31 mouse cellular contexts compared by ENCODE assay signal in genomic region chr13:31853564-31853963, GRCm38 (mm10). TPM values are rescaled to one million over a fixed set of nuclear protein-coding genes. Genes with fewer than 3 reads are reported as not detected.
DNase-seq lines count a peak whose midpoint lies in the region; ATAC-seq and TF ChIP-seq lines count a peak whose summit lies in the region.
"Had no signal": no experiment of that assay in that cellular context is flagged by ENCODE, and none has a peak within 500 bp of the region (broad histone marks: within the 10 kb centered on the region; RNA-seq: fewer than 3 reads in every experiment).

No protein-coding gene starts in this region.

- H3K4me3 ChIP-seq in embryonic facial prominence, embryonic 11.5 days (ENCODE audit: low read depth, low read length): no peak overlapping the region
- H3K4me3 ChIP-seq in limb, embryonic 11.5 days (ENCODE audit: low read depth, low read length): no peak overlapping the region
- H3K4me3 ChIP-seq: embryonic facial prominence, embryonic 15.5 days; intestine, embryonic 15.5 days; liver, embryonic 12.5 days; megakaryocyte, embryonic 14.5 days; midbrain, embryonic 13.5 days had no signal

- WGBS in embryonic facial prominence, embryonic 11.5 days: 22% methylated on average over 2 of the region's 2 CpGs
- 13% methylated on average over 2 of the region's 2 CpGs for WGBS in limb, embryonic 11.5 days

- ATAC-seq in embryonic facial prominence, embryonic 11.5 days (replicated peaks; ENCODE audit: insufficient number of reproducible peaks, low FRiP score, low TSS enrichment, low read depth): peak; percentile 67; the same call in 1 of the 2 replicates
- peak; percentile 86 for ATAC-seq in limb, embryonic 11.5 days (ENCODE audit: insufficient number of reproducible peaks, low FRiP score, low TSS enrichment, low read depth)
- ATAC-seq: forebrain, embryonic 14.5 days; intestine, embryonic 15.5 days; liver, embryonic 12.5 days; liver, postnatal 0 days had no signal

- H3K27me3 ChIP-seq in embryonic facial prominence, embryonic 11.5 days (ENCODE audit: control insufficient read depth, insufficient read depth, low read length): no peaks in the 10 kb centered on the region
- H3K27me3 ChIP-seq in limb, embryonic 11.5 days (ENCODE audit: control insufficient read depth, insufficient read depth, low read length): peaks cover 31% of the 10 kb centered on the region; the same call in 1 of the 2 replicates
- H3K27me3 ChIP-seq: embryonic facial prominence, embryonic 15.5 days; intestine, embryonic 15.5 days; liver, embryonic 12.5 days; megakaryocyte, embryonic 14.5 days; midbrain, embryonic 13.5 days had no signal

- no peak overlapping the region for H3K9ac ChIP-seq in embryonic facial prominence, embryonic 11.5 days (replicated peaks; ENCODE audit: low read length)
- no peak overlapping the region for H3K9ac ChIP-seq in limb, embryonic 11.5 days (ENCODE audit: low read length)
- H3K9ac ChIP-seq: embryonic facial prominence, embryonic 15.5 days; hindbrain, embryonic 14.5 days; intestine, embryonic 15.5 days; liver, embryonic 12.5 days; liver, postnatal 0 days; midbrain, embryonic 13.5 days had no signal

- no peak for TF ChIP-seq POLR2A in brain, embryonic 14.5 days (IDR thresholded peaks at IDR 0.05; ENCODE audit: borderline replicate concordance, extremely low read depth, insufficient read depth, insufficient read length, poor library complexity, severe bottlenecking)

- H3K4me1 ChIP-seq in embryonic facial prominence, embryonic 11.5 days (ENCODE audit: control insufficient read depth, insufficient read depth, low read length): no peaks in the 10 kb centered on the region
- H3K4me1 ChIP-seq in limb, embryonic 11.5 days (ENCODE audit: control insufficient read depth, insufficient read depth, low read length): peaks cover 10% of the 10 kb centered on the region
- H3K4me1 ChIP-seq: embryonic facial prominence, embryonic 15.5 days; intestine, embryonic 15.5 days; liver, embryonic 12.5 days; midbrain, embryonic 13.5 days had no signal

- DNase-seq in heart, adult 11 months: peak; percentile 59
- no peak for DNase-seq in heart, postnatal 14 days
- peak; percentile 5 for DNase-seq in brain, embryonic 14.5 days (ENCODE audit: low read depth)
- DNase-seq in embryonic facial prominence, embryonic 11.5 days (ENCODE audit: low spot score): peak; percentile 72
- DNase-seq in limb, embryonic 11.5 days (ENCODE audit: low spot score): peak; percentile 67
- DNase-seq in adrenal gland, postnatal 25 days: no peak
- DNase-seq in right cerebral cortex, postnatal 4 days: no peak
- no peak for DNase-seq in adrenal gland, postnatal 36 days
- DNase-seq: adrenal gland, adult 8-10 months; cerebellum, adult 11-12 months; cerebellum, adult 9-11 months; gastrocnemius, postnatal 25 days; heart, adult 18-20 months; kidney, postnatal 10 days; layer of hippocampus, postnatal 36 days; left cerebral cortex, postnatal 4 days; liver, postnatal 0 days; lung, postnatal 36 days; right cerebral cortex, postnatal 14 days; thymus, adult 2 months; thymus, postnatal 36 days had no signal

- no peak overlapping the region for H3K27ac ChIP-seq in embryonic facial prominence, embryonic 11.5 days (replicated peaks; ENCODE audit: low read depth, low read length)
- H3K27ac ChIP-seq in limb, embryonic 11.5 days (replicated peaks; ENCODE audit: low read depth, low read length): no peak overlapping the region
- H3K27ac ChIP-seq: embryonic facial prominence, embryonic 15.5 days; hindbrain, embryonic 14.5 days; intestine, embryonic 15.5 days; liver, embryonic 12.5 days; midbrain, embryonic 13.5 days had no signal

- intact Hi-C loops in heart, postnatal 14 days (cut with DNase I): no loop called here

- no peaks in the 10 kb centered on the region for H3K9me3 ChIP-seq in embryonic facial prominence, embryonic 11.5 days (replicated peaks; ENCODE audit: control insufficient read depth, low read length)
- H3K9me3 ChIP-seq in limb, embryonic 11.5 days (ENCODE audit: control insufficient read depth, low read length): no peaks in the 10 kb centered on the region
- H3K9me3 ChIP-seq: embryonic facial prominence, embryonic 15.5 days; G1E; intestine, embryonic 15.5 days; liver, embryonic 12.5 days; megakaryocyte, embryonic 14.5 days; midbrain, embryonic 13.5 days had no signal

- H3K36me3 ChIP-seq in embryonic facial prominence, embryonic 11.5 days (replicated peaks; ENCODE audit: control insufficient read depth, insufficient read depth, low read depth, low read length): no peaks in the 10 kb centered on the region
- no peaks in the 10 kb centered on the region for H3K36me3 ChIP-seq in limb, embryonic 11.5 days (ENCODE audit: control insufficient read depth, insufficient read depth, low read length)
- H3K36me3 ChIP-seq: embryonic facial prominence, embryonic 15.5 days; G1E; intestine, embryonic 15.5 days; liver, embryonic 12.5 days; midbrain, embryonic 13.5 days had no signal

- no peak for TF ChIP-seq CTCF in brain, embryonic 14.5 days (IDR thresholded peaks at IDR 0.05; ENCODE audit: borderline replicate concordance, extremely low read depth, insufficient read depth, insufficient read length)

- H3K4me2 ChIP-seq in embryonic facial prominence, embryonic 11.5 days (ENCODE audit: low read depth, low read length): no peak overlapping the region
- no peak overlapping the region for H3K4me2 ChIP-seq in limb, embryonic 11.5 days (ENCODE audit: low read depth, severe bottlenecking)
- H3K4me2 ChIP-seq: embryonic facial prominence, embryonic 15.5 days; heart, embryonic 11.5 days; hindbrain, embryonic 14.5 days; intestine, embryonic 15.5 days; liver, embryonic 12.5 days; midbrain, embryonic 13.5 days had no signal

RNA-seq across cellular contexts. Expression of gene Foxc1, which starts 47.1 kb away (rescaled TPM):
- total RNA-seq in heart, postnatal 14 days (2021): 1 to 10 TPM; 4.8 to 7.0 TPM
- 3.8 and 6.3 TPM in 2 replicates for polyA plus RNA-seq in brain, embryonic 14.5 days (2012; rRNA removed)
- polyA plus RNA-seq in embryonic facial prominence, embryonic 11.5 days (2014; fragmentation: Nextera tagmentation; extraction: Ambion mirVana): 9.3 and 10.6 TPM in 2 replicates
- polyA plus RNA-seq in limb, embryonic 11.5 days (2014; fragmentation: Nextera tagmentation; extraction: Ambion mirVana): 5.6 and 6.4 TPM in 2 replicates
- 7.3 and 8.1 TPM in 2 replicates for total RNA-seq in adrenal gland, postnatal 25 days (2021)
- 1 to 10 TPM; 9.3 to 9.4 TPM for total RNA-seq in adrenal gland, postnatal 36 days (2021)
- total RNA-seq: common myeloid progenitor, adult 5-6 weeks had no signal
- polyA plus RNA-seq: G1E; liver, postnatal 0 days had no signal

Comparison
In these comparisons a context has a peak if more than half of its experiments do, and no peak if none do; other contexts are left out.
1. DNase-seq: peak in heart, adult 11 months (single experiment), brain, embryonic 14.5 days (single experiment), embryonic facial prominence, embryonic 11.5 days (single experiment) and limb, embryonic 11.5 days (single experiment); none in heart, postnatal 14 days (0 of 2), adrenal gland, postnatal 25 days (single experiment), right cerebral cortex, postnatal 4 days (single experiment) and adrenal gland, postnatal 36 days (0 of 2).